Mouse (Mus musculus): ENCODE results near the gene Vldlr.

Gene Vldlr

GRCm38 (mm10) chr19:27216318-27216717 lies at the start of gene Vldlr:
Vldlr (plus strand) TSS chr19:27216484.
- no peak for DNase-seq (ENCODE audit: low spot score)

- no peak for DNase-seq (ENCODE audit: low spot score)
Observed at GRCm38 (mm10) chr19:27167601-27168319, 48.5 kb upstream of the Vldlr start.

GRCm38 (mm10) chr19:27173836-27174235 lies 42.4 kb upstream of the Vldlr start:
- no peak for DNase-seq (ENCODE audit: low spot score)

- DNase-seq (ENCODE audit: low spot score): no peak
Observed at GRCm38 (mm10) chr19:27175617-27176016, 40.7 kb upstream of the Vldlr start.

GRCm38 (mm10) chr19:27176558-27176957 lies 39.7 kb upstream of the Vldlr start:
- DNase-seq (ENCODE audit: low spot score): no peak

- DNase-seq (ENCODE audit: low spot score): no peak
Observed at GRCm38 (mm10) chr19:27178195-27178807, 38.0 kb upstream of the Vldlr start.

GRCm38 (mm10) chr19:27180351-27181122 lies 35.7 kb upstream of the Vldlr start:
- peak; percentile 23 for DNase-seq (ENCODE audit: low spot score)

- no peak for DNase-seq (ENCODE audit: low spot score)
Observed at GRCm38 (mm10) chr19:27183511-27183910, 32.8 kb upstream of the Vldlr start.

- DNase-seq (ENCODE audit: low spot score): no peak
Observed at GRCm38 (mm10) chr19:27203711-27204238, 12.5 kb upstream of the Vldlr start.

GRCm38 (mm10) chr19:27210991-27211390 lies 5.3 kb upstream of the Vldlr start:
- DNase-seq (ENCODE audit: low spot score): no peak

- no peak for DNase-seq (ENCODE audit: low spot score)
Observed at GRCm38 (mm10) chr19:27215596-27215995, 688 bp upstream of the Vldlr start.

GRCm38 (mm10) chr19:27216767-27217403 lies 601 bp downstream of the Vldlr start:
- peak; percentile 65 for DNase-seq (ENCODE audit: low spot score)

GRCm38 (mm10) chr19:27217404-27217940 lies 1.2 kb downstream of the Vldlr start:
- DNase-seq (ENCODE audit: low spot score): peak; percentile 59

- DNase-seq (ENCODE audit: low spot score): peak; percentile 44
Observed at GRCm38 (mm10) chr19:27217941-27218411, 1.7 kb downstream of the Vldlr start.

GRCm38 (mm10) chr19:27218561-27219262 lies 2.4 kb downstream of the Vldlr start:
- peak; percentile 65 for DNase-seq (ENCODE audit: low spot score)

- no peak for DNase-seq (ENCODE audit: low spot score)
Observed at GRCm38 (mm10) chr19:27219586-27219985, 3.3 kb downstream of the Vldlr start.

GRCm38 (mm10) chr19:27223046-27223445 lies 6.8 kb downstream of the Vldlr start:
- DNase-seq (ENCODE audit: low spot score): no peak

GRCm38 (mm10) chr19:27224356-27224755 lies 8.1 kb downstream of the Vldlr start:
- no peak for DNase-seq (ENCODE audit: low spot score)

- no peak for DNase-seq (ENCODE audit: low spot score)
Observed at GRCm38 (mm10) chr19:27226626-27227025, 10.3 kb downstream of the Vldlr start.

- DNase-seq (ENCODE audit: low spot score): no peak
Observed at GRCm38 (mm10) chr19:27227131-27227530, 10.8 kb downstream of the Vldlr start.

GRCm38 (mm10) chr19:27228254-27228653 lies 12.0 kb downstream of the Vldlr start:
- DNase-seq (ENCODE audit: low spot score): no peak
